ENCODE assay signal across 1 mouse cellular context in genomic region chr4:153968063-153968462, GRCm38 (mm10).
A peak's percentile ranks its signal among the peaks of the same experiment; 100 is the strongest.
TF ChIP-seq lines count a peak whose summit lies in the region.

No protein-coding gene starts in this region.

TF ChIP-seq in CH12.LX, 34 proteins besides CTCF, POLR2A, EP300 and RAD21:
- TF ChIP-seq SMC3 (IDR thresholded peaks at IDR 0.05; ENCODE audit: low read depth, low read length): 0 out of 2 replicates have a peak, but pooled peaks have one; percentile 3
- TF ChIP-seq MAFK (IDR thresholded peaks at IDR 0.05; ENCODE audit: insufficient replicate concordance, low read length): no peak
- TF ChIP-seq MAZ (IDR thresholded peaks at IDR 0.05; ENCODE audit: low read depth, low read length): no peak
